Mouse (Mus musculus) heart, embryonic 15.5 days (tissue): ENCODE measurements around the gene Gpr152. TPM values are rescaled to one million over a fixed set of nuclear protein-coding genes. Genes with fewer than 3 reads are reported as not detected.

Experiments used
- ATAC-seq: fragments of 200-750 bp; cut with Nextera tagmentation; replicated peaks from 2 replicates; pipeline ENCODE4 v1.8.0; 2017; ENCODE audit warnings: low read depth, moderate TSS enrichment; ENCODE audit not compliant: insufficient number of reproducible peaks, insufficient read depth, low FRiP score
- H3K27ac ChIP-seq: fragments of 300-500 bp; sonication (generic); 2 replicates; pipeline ENCODE4 v1.5.1; 2015; ENCODE audit warnings: mild to moderate bottlenecking, inconsistent platforms
- H3K27me3 ChIP-seq: fragments of 300-500 bp; sonication (generic); 2 replicates; pipeline ENCODE4 v1.6.1; 2015; ENCODE audit warnings: inconsistent platforms
- H3K36me3 ChIP-seq: fragments of 300-500 bp; sonication (generic); 2 replicates; pipeline ENCODE4 v1.6.1; 2015; ENCODE audit warnings: mild to moderate bottlenecking, inconsistent platforms
- H3K4me1 ChIP-seq: fragments of 300-500 bp; sonication (generic); replicated peaks from 2 replicates; pipeline ENCODE4 v1.6.1; 2015; ENCODE audit warnings: inconsistent platforms
- H3K4me2 ChIP-seq: fragments of 300-500 bp; sonication (generic); 2 replicates; pipeline ENCODE4 v1.6.1; 2015; ENCODE audit warnings: inconsistent platforms, mild to moderate bottlenecking, moderate library complexity
- H3K4me3 ChIP-seq: fragments of 300-500 bp; sonication (generic); 2 replicates; pipeline ENCODE4 v1.5.1; 2015; ENCODE audit warnings: mild to moderate bottlenecking, inconsistent platforms
- H3K9ac ChIP-seq: fragments of 300-500 bp; sonication (generic); 2 replicates; pipeline ENCODE4 v1.6.1; 2015; ENCODE audit warnings: mild to moderate bottlenecking, inconsistent platforms
- H3K9me3 ChIP-seq: fragments of 300-500 bp; sonication (generic); replicated peaks from 2 replicates; pipeline ENCODE4 v1.6.1; 2016; ENCODE audit warnings: inconsistent platforms
- WGBS: fragments of 180-500 bp; shearing (Covaris S2); methylation state at CpG from one replicate; pipeline ENCODE4 v1.1.7; 2015; ENCODE audit warnings: mixed read lengths; 5-methylcytosine and 5-hydroxymethylcytosine counted together
- polyA plus RNA-seq: library from polyadenylated mRNA; unstranded; fragments of >200 nt; fragmentation: Nextera tagmentation; extraction: Ambion mirVana; gene quantifications from 2 replicates; pipeline ENCODE4 v1.2.1, GENCODE M21; 2015

The Gpr152 gene
- polyA plus RNA-seq, 1 experiment from 2014 or later = not detected

DNA sequence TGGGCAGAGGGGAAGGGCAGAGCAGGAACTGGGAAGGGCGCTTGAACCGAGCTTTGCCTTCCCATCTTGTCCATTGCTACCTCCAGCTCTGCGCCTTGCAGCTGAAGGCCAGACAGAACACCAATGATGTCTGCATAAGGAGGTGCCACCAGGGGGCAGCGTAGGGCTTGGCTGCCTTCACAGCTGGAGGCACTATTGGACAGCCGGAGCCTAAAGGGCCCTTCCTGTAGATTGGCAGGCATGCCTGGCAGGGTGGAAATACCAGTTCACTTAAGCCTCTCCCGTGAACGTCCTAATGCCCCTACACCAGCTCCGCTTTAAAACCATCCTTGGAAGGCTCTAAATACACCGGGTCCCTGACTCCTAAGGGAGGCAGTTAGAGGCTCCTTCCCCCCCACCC is 40.5 kb upstream of the Gpr152 start:
- Histone ChIP-seq H3K27ac (peak overlapping the region; percentile 71), H3K4me2 (peak overlapping the region; percentile 85), H3K9ac (peak overlapping the region; percentile 67), H3K9me3 (no peaks in the 10 kb centered on the region), H3K27me3 (peaks cover 20% of the 10 kb centered on the region), H3K36me3 (peaks cover 7% of the 10 kb centered on the region; the same call in 1 of the 2 replicates), H3K4me3 (peak overlapping the region; percentile 66), H3K4me1 (peaks cover 41% of the 10 kb centered on the region)
- ATAC-seq = no peak
- WGBS = 13% methylated on average over 9 of the region's 9 CpGs

DNA sequence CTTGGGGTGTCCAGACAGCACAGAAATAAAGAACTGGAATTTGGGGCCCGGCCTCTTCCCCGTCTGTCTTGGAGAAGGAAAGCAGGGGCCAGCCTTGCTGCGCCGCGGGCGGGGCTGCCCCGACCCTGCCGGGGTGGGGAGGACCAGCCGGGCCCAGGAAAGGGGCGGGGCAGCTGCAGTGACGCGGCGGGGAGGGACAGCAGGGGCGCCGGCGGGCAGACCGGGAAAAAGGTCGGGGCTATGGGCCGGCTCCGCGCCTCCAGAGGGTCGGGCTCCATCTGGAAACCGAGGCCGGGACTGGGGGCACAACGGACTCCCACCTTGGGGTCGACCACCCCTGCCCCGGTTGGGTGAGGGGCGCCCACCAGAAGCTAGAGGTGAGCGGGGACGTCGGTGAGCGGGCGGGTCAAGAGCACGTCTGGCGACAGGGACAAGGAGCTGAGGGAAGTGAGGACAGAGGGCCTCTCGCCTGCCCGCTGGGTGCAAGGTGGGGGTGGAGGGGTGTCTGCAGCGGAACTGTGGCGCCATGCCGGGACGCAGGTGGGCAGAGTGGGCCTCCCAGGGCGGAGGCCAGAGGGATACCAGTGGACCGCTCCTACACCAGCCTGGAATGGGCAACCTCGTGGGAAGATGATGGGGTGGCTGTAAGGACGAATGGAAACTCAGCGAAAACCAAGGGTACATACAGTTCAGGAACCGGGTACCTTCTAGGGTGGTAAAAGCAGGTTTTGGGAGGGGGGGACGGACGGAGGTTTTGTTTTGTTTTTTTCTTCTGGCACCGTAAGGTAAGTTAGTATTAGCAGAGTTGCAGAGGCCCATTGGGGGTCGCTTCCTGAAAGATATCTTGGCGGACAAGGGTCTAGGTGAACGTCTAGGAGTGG is 39.5 kb upstream of the Gpr152 start, which contains the start of gene Pitpnm1:
Gene Pitpnm1, plus strand, starts transcription at position 162 of the 881 bp plus-strand sequence.
- ATAC-seq = peak; percentile 7; the same call in 1 of the 2 replicates
- Histone ChIP-seq H3K9me3 (no peaks in the 10 kb centered on the region), H3K27ac (peak within 1 kb of the TSS; percentile 71), H3K4me2 (peak within 1 kb of the TSS; percentile 85), H3K36me3 (peaks cover 13% of the 10 kb centered on the region; the same call in 1 of the 2 replicates), H3K4me1 (peaks cover 41% of the 10 kb centered on the region), H3K27me3 (peaks cover 20% of the 10 kb centered on the region), H3K4me3 (peak within 1 kb of the TSS; percentile 66), H3K9ac (peak within 1 kb of the TSS; percentile 67)
- WGBS = under 1% methylated on average over 53 of the region's 53 CpGs

DNA sequence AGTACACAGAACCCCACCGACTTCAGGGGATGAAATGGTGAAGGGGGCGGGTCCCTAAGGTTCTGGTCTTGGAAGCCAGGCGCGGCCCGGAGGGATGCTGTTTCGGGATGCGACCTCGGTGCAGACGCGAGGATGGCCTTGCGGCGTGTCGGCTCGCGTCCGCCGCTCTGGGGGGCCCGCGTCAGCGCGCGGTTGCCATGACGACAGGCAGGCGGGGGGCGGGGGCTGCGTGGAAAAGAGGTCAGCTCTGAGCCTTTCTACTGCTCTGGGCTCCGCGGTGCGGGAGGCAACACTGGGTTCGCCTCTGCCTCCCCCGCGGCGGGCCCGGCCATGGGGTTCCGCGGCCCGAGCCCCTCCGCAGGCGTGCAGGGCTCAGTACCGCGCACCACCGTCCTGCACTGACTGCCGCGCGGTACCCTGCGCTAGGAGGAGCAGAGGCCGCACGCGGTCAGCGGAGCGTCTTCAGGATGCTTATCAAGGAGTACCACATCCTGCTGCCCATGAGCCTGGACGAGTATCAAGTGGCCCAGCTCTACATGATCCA is 38.8 kb upstream of the Gpr152 start:
- Histone ChIP-seq H3K27ac (no peak overlapping the region), H3K27me3 (peaks cover 20% of the 10 kb centered on the region), H3K9ac (peak overlapping the region; percentile 67), H3K36me3 (peaks cover 18% of the 10 kb centered on the region; the same call in 1 of the 2 replicates), H3K4me1 (peaks cover 41% of the 10 kb centered on the region), H3K4me2 (peak overlapping the region; percentile 85), H3K4me3 (peak overlapping the region; percentile 66), H3K9me3 (no peaks in the 10 kb centered on the region)
- WGBS = 1% methylated on average over 51 of the region's 52 CpGs
- ATAC-seq = no peak

DNA sequence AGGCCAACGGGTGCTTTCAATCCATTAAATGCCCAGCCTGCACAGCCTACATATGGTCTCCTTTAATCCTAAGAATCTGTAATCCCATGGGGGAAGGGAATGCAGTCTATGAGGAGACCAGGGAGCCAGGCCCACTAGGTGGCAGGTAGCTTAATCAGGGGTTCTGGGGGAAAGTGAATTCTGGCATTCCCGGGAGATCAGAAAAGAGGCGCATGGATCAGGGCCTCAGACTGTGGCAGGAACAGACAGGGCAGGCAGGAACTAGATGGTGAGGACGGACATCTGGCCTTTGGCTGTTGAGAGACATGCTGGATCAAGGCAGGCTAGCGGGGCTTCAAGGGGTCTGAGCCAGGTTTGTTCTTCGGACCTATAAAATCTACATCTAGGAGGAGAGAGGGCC is 38.1 kb upstream of the Gpr152 start:
- H3K4me2 ChIP-seq = peak overlapping the region; percentile 85; the same call in 1 of the 2 replicates
- no peak overlapping the region for H3K9ac ChIP-seq
- H3K36me3 ChIP-seq = peaks cover 18% of the 10 kb centered on the region; the same call in 1 of the 2 replicates
- ATAC-seq = no peak
- 71% methylated on average over 6 of the region's 6 CpGs for WGBS
- H3K9me3 ChIP-seq = no peaks in the 10 kb centered on the region
- peak overlapping the region; percentile 66; the same call in 1 of the 2 replicates for H3K4me3 ChIP-seq
- no peak overlapping the region for H3K27ac ChIP-seq
- peaks cover 20% of the 10 kb centered on the region for H3K27me3 ChIP-seq
- H3K4me1 ChIP-seq = peaks cover 38% of the 10 kb centered on the region

DNA sequence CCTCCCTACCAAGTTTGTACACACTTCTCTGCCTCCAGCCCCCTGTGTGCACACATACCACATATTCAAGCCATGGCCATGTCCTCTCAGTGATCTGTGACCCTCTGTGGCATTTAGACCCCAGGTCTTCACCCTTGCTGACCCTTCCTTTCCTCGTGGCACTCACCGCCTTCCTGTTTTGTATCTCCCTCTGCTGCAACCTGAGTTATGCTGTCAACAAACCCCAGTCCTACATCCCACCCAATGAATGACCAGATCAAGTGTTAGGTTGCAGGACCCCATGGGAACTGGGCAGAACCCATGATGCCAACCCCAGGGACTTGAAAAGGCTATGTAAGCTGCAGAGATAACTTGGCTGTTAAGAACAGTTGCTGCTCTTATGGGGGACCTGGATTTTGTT is 37.5 kb upstream of the Gpr152 start:
- Histone ChIP-seq H3K36me3 (peaks cover 18% of the 10 kb centered on the region; the same call in 1 of the 2 replicates), H3K4me3 (no peak overlapping the region), H3K27ac (no peak overlapping the region), H3K27me3 (peaks cover 20% of the 10 kb centered on the region), H3K9ac (no peak overlapping the region), H3K4me1 (peaks cover 38% of the 10 kb centered on the region), H3K4me2 (no peak overlapping the region), H3K9me3 (no peaks in the 10 kb centered on the region)
- no peak for ATAC-seq
- WGBS = 84% methylated on average over 2 of the region's 2 CpGs

DNA sequence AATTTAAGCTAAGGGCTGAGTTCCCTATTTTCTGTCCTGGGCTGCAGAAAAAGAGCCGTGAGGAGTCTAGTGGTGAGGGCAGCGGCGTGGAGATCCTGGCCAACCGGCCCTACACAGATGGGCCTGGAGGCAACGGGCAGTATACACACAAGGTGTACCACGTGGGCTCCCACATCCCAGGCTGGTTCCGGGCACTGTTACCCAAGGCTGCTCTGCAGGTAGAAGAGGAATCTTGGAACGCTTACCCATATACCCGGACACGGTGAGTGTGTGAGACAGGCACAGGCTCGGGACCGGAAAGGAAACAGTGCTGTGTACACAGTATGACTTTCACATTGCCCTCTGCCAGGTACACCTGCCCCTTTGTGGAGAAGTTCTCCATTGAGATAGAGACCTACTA is 37.0 kb upstream of the Gpr152 start:
- WGBS = 95% methylated on average over 12 of the region's 12 CpGs
- no peak for ATAC-seq
- Histone ChIP-seq H3K9me3 (no peaks in the 10 kb centered on the region), H3K27me3 (peaks cover 20% of the 10 kb centered on the region), H3K27ac (no peak overlapping the region), H3K36me3 (peaks cover 18% of the 10 kb centered on the region; the same call in 1 of the 2 replicates), H3K4me3 (no peak overlapping the region), H3K9ac (no peak overlapping the region), H3K4me2 (no peak overlapping the region), H3K4me1 (peaks cover 37% of the 10 kb centered on the region)

DNA sequence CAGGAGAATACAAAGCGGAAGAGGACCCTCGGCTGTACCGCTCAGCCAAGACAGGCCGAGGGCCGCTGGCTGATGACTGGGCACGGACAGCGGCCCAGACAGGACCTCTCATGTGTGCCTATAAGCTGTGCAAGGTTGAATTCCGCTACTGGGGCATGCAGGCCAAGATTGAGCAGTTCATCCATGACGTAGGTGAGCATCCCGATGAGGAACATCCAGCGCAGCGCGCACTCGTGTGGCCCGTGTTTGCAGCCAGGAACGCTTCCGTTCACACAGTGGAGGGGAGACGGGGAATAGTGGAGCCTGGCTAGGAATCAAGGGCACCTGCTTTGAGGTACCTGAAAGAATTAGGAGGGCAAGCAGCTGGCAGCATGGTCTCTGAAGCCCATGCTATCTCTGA is 36.3 kb upstream of the Gpr152 start:
- H3K27ac ChIP-seq = no peak overlapping the region
- H3K9me3 ChIP-seq = no peaks in the 10 kb centered on the region
- H3K4me2 ChIP-seq = no peak overlapping the region
- no peak for ATAC-seq
- no peak overlapping the region for H3K4me3 ChIP-seq
- peaks cover 30% of the 10 kb centered on the region for H3K4me1 ChIP-seq
- H3K27me3 ChIP-seq = peaks cover 20% of the 10 kb centered on the region
- peaks cover 18% of the 10 kb centered on the region; the same call in 1 of the 2 replicates for H3K36me3 ChIP-seq
- no peak overlapping the region for H3K9ac ChIP-seq
- WGBS = 94% methylated on average over 18 of the region's 18 CpGs

DNA sequence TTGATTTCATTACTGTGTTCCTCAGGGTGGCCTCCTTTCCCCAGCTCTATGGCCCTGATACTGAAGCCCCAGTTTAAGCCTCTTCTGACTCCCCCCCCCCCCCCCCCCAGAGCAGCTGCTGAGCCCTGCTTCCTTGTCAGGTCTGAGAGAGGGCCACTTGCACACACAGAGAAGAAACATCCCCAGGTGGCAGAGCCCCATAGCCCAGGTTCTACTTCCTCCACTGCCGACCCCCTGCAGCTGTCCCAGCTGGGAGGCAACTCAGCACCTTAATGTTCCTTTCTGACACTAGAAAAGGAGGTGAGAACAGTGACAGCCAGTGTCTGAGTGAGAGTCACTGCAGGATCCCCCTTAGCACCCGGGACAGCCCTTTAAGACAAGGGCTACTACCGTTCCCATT is 35.8 kb upstream of the Gpr152 start:
- Histone ChIP-seq H3K4me3 (no peak overlapping the region), H3K9ac (no peak overlapping the region), H3K9me3 (no peaks in the 10 kb centered on the region), H3K36me3 (peaks cover 18% of the 10 kb centered on the region; the same call in 1 of the 2 replicates), H3K4me1 (peaks cover 25% of the 10 kb centered on the region), H3K27ac (no peak overlapping the region), H3K27me3 (peaks cover 20% of the 10 kb centered on the region), H3K4me2 (no peak overlapping the region)
- ATAC-seq = no peak
- WGBS = 51% methylated on average over 3 of the region's 3 CpGs

DNA sequence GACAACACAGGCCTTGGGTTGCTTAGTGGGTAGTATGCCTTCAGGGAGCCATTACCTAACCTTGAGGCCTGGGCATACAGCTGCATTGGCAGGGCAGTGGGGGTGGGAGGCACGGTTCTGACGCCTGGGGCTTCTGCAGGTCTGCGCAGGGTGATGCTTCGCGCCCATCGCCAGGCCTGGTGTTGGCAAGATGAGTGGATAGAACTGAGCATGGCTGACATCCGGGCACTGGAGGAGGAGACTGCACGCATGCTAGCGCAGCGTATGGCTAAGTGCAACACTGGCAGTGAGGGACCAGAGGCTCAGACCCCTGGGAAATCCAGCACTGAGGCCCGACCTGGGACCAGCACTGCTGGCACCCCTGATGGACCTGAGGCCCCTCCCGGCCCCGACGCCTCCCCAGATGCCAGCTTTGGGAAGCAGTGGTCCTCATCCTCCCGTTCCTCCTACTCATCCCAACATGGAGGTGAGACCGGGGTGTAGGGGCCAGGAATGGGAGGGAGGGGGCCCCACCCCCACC is 34.9 kb upstream of the Gpr152 start:
- Histone ChIP-seq H3K4me2 (no peak overlapping the region), H3K27ac (no peak overlapping the region), H3K4me1 (peaks cover 16% of the 10 kb centered on the region), H3K36me3 (peaks cover 18% of the 10 kb centered on the region; the same call in 1 of the 2 replicates), H3K9ac (no peak overlapping the region), H3K4me3 (no peak overlapping the region), H3K27me3 (peaks cover 20% of the 10 kb centered on the region), H3K9me3 (no peaks in the 10 kb centered on the region)
- no peak for ATAC-seq
- 84% methylated on average over 16 of the region's 16 CpGs for WGBS

DNA sequence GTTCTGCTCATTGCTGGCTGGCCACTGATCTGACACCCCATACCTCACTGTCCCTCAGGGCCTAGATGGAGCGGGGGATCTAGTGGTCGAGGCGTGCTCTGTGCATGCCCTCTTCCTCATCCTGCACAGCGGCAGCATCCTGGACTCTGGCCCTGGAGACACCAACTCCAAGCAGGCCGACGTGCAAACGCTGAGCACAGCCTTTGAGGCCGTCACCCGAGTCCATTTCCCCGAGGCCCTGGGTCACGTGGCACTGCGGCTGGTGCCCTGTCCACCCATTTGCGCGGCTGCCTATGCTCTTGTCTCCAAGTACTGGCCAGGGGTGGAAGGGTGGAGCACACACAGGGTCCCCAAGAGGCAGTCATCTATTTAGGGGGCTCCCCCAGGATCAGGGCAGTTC is 32.9 kb upstream of the Gpr152 start:
- Histone ChIP-seq H3K36me3 (peaks cover 24% of the 10 kb centered on the region; the same call in 1 of the 2 replicates), H3K9ac (no peak overlapping the region), H3K4me1 (no peaks in the 10 kb centered on the region), H3K27ac (no peak overlapping the region), H3K9me3 (no peaks in the 10 kb centered on the region), H3K4me2 (no peak overlapping the region), H3K4me3 (no peak overlapping the region), H3K27me3 (peaks cover 11% of the 10 kb centered on the region)
- 90% methylated on average over 14 of the region's 14 CpGs for WGBS
- ATAC-seq = no peak

DNA sequence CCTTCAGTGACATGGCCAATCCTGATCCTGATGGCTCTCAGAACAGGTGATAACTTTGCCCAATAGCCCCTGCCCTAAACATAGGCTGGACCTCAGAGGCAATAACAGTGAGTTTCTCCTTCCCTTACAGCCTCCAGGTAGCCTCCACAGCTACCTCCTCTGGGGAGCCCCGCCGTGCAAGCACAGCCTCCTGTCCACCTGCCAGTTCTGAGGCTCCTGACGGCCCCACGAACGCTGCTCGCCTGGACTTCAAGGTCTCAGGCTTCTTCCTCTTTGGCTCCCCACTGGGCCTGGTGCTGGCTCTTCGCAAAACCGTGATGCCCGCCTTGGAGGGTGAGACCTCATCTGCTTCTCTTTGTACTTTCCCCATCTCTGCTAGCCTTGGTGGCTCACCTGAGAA is 31.1 kb upstream of the Gpr152 start:
- Histone ChIP-seq H3K4me2 (no peak overlapping the region), H3K36me3 (peaks cover 28% of the 10 kb centered on the region), H3K27ac (no peak overlapping the region), H3K9ac (no peak overlapping the region), H3K4me1 (peaks cover 6% of the 10 kb centered on the region), H3K4me3 (no peak overlapping the region), H3K27me3 (no peaks in the 10 kb centered on the region), H3K9me3 (no peaks in the 10 kb centered on the region)
- no peak for ATAC-seq
- 82% methylated on average over 9 of the region's 9 CpGs for WGBS
